Mouse (Mus musculus): ENCODE measurements at regions not wholly inside any gene's neighbourhood (a gene's known extent, or its start where the extent isn't known, plus 50 kb on each side); places are given as distances from the start of the nearest gene placed in this dataset.

DNA sequence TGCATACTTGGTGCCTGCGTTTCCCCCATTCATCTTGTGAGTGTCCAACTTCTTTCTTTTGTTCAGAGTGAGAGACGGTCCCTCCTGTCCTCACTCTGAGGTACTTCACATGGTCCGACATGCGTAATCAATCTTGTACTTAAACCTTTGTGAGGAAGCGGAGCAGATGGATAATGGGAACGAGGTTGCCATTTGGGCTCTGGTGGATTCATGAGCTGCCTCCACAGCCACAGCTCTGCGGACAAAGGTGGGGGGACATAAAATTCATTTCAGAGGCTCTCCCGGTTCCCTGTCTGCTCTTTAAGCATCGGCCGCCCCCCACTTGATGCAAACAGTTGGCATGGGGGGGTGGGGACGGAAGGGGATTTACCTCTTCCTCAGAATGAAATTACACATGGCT is 454.7 kb downstream of the Sox2 start:
- no peak for DNase-seq (ENCODE audit: extremely low spot score in 1 of 2, low spot score in 2 of 2)
- H3K27ac ChIP-seq = no peak overlapping the region
- intact Hi-C loops (cut with DNase I) = loop anchor here (10.0 kb wide), 3 partner anchors 470 to 1150 kb away; no protein-coding TSS in a partner anchor
- no peak overlapping the region for H3K4me3 ChIP-seq
- no peak for TF ChIP-seq CTCF (IDR thresholded peaks at IDR 0.05)

DNA sequence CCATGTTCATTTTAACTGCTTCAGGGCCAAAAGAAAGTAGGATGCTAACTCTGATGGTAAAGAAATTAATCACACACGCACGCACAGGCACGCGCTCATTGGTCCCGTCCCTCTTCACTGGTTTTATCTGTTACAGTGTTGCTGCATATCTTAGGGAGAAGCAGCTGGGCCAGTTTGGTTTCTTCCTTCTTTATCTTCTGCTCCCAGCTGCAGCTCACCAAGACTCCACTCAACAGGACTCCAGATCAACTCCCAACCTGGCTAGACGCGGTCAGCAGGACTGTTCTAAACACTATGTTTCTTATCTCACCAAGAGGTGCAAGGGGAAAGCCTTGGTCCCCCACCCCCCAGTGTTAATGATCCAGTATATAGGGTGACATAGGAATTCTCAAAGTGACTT is 455.9 kb downstream of the Sox2 start:
- DNase-seq (ENCODE audit: extremely low spot score in 1 of 2, low spot score in 2 of 2) = no peak
- H3K4me3 ChIP-seq = no peak overlapping the region
- TF ChIP-seq CTCF (IDR thresholded peaks at IDR 0.05) = no peak
- H3K27ac ChIP-seq = no peak overlapping the region
- intact Hi-C loops (cut with DNase I) = loop anchor here (10.0 kb wide), 3 partner anchors 469 to 1151 kb away; no protein-coding TSS in a partner anchor

DNA sequence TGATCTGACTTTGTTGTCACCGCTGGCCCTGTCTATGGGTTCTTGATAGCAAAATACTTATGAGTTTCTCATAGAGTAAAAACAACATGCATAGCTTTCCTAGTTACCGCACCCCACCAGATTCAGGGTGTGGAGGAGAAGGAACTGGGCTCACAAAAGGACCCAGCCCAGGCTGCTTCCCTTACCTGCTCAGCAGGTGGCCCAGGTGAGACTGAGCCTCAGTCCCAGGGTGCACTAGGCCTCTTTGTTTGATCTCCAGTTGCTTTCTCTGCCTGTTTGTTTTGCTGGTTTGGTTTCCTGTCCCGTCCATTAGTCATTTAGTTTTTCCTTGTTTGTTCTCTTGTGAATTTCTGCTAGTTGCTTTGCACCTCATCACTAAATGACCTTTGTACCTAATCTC is 483.3 kb downstream of the Sox2 start:
- Histone ChIP-seq H3K4me3 (no peak overlapping the region), H3K27ac (no peak overlapping the region)
- intact Hi-C loops (cut with DNase I) = no loop called here
- no peak for DNase-seq (ENCODE audit: extremely low spot score in 1 of 2, low spot score in 2 of 2)
- no peak for TF ChIP-seq CTCF (IDR thresholded peaks at IDR 0.05)

DNA sequence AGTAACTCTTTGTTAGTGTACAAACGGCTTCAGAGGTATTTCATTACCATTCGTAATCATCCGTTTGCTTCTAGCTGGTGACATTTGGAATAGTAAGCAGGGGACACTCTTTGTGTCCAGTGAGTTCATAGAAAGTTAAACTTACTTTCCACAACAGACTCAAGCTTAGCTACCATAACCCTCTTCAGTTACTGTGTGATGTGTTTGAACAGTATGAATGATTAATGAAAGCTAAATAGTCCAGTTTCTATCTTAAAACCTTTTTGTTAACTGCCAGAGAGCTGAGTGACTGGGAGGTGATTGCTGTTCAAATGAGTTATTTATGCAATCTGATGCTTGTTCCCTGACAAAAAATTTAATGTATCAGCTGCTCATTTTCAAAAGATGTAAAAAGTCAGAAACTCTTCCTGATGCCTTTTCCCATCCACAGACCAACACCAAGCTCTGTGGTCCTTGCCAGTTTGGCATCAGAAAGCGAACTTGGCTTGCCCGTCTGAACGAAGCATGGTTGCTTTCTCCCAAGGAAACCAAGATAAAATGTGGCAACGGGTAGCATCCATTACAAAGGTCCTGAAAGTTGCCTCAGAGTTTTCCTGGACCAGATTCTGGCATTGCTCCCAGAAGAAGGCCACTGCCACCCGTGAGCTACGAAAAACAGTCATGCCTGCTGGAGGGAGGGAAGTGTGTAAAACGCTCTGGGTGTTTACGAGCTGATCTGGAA is 491.5 kb downstream of the Sox2 start:
- Histone ChIP-seq H3K4me3 (no peak overlapping the region), H3K27ac (no peak overlapping the region)
- no peak for DNase-seq (ENCODE audit: extremely low spot score in 1 of 2, low spot score in 2 of 2)
- intact Hi-C loops (cut with DNase I) = no loop called here
- TF ChIP-seq CTCF (IDR thresholded peaks at IDR 0.05) = no peak

DNA sequence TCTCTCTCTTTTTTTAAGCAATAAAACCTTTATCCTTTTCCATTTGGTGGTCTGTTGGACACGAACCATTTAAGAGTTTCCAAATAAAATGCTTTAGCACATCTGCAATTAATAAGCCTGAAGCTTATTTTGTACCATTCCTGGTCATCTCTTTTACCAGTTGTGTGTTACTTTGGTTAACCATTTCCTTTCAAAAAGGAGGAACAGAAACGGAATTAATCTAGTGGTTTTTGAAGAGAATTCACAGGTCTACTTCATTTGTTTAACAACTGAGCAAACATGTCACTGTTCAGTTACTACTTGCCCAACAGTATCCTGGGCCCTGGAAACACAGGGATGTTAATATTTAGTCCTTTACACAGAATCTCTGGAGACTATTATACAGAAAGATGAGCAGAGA is 492.5 kb downstream of the Sox2 start:
- H3K27ac ChIP-seq = no peak overlapping the region
- no peak overlapping the region for H3K4me3 ChIP-seq
- TF ChIP-seq CTCF (IDR thresholded peaks at IDR 0.05) = no peak
- no peak for DNase-seq (ENCODE audit: extremely low spot score in 1 of 2, low spot score in 2 of 2)
- intact Hi-C loops (cut with DNase I) = no loop called here

- Histone ChIP-seq H3K27ac (no peak overlapping the region), H3K4me3 (no peak overlapping the region)
- no peak for TF ChIP-seq CTCF (IDR thresholded peaks at IDR 0.05)
- intact Hi-C loops (cut with DNase I) = no loop called here
- no peak for DNase-seq (ENCODE audit: extremely low spot score in 1 of 2, low spot score in 2 of 2)
Measured at GRCm38 (mm10) chr3:35145569-35145968, 495.4 kb downstream of the Sox2 start.

DNA sequence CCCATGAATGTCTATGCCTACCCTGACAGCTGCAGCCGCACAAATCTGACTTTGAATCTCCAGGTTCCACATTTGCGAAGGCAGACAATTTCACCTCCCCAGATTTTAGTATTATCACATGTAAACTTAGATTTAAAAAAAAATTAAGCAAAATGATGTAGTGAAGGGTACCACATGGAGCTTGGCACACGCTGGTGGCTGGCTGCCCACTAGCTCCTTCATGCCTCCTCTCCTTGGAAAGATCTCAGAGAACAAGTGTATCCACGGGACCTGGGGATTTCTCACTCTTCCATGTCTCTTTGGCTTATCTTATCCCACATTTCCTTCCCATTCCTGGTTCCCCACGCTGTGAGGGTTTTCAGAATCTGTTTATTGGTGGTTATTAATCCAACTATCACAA is 496.5 kb downstream of the Sox2 start:
- no peak for TF ChIP-seq CTCF (IDR thresholded peaks at IDR 0.05)

DNA sequence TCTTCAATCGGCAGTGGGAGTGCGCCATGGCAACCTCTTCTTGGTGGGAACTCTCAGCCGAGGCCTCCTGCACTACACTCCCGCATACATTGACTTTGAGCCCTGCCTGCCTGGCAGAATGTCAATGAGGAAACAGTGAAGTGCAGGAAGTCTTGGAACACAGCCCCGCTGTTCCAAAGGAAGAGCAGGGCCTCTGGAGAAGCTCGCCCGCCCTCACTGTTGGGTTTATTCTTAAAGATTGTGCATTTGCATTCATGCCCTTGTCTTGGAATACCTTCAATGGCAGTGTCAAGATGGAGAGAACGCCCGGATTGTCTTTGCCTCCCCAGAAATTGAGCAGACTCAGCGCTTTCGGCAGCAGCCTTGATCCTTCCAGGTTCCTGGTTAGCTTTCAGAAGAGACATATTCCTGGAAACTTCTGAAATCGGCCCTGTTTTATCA is 499.1 kb downstream of the Sox2 start:
- intact Hi-C loops (cut with DNase I) = no loop called here
- peak overlapping the region; percentile 57 for H3K27ac ChIP-seq
- peak; percentile 13 to 46 for DNase-seq (ENCODE audit: extremely low spot score in 1 of 2, low spot score in 2 of 2)
- no peak for TF ChIP-seq CTCF (IDR thresholded peaks at IDR 0.05)
- no peak overlapping the region for H3K4me3 ChIP-seq

More for the DNA sequence above, 496.5 kb downstream of the Sox2 start:
- no peak overlapping the region for H3K27ac ChIP-seq
- intact Hi-C loops (cut with DNase I) = no loop called here
- DNase-seq (ENCODE audit: extremely low spot score in 1 of 2, low spot score in 2 of 2) = no peak
- no peak overlapping the region for H3K4me3 ChIP-seq

DNA sequence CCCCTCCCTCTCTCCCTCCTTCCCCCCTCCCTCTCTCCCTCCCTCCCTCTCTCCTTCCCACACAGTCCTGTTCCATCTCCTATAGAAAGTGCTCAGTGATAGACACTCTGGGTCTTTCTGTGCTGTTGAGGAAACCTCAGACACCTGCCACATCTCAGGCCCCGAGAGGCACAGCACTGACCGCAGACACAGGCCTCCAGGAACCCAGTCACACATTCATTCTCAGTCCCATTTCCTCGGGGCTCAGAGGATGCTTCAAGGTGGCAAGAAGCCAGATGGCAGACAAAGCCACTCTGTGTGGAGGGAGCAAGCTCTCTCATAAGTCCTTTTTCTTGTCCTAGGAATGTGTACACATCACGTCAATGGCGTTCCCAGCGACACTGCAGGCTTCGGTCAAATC is 502.0 kb downstream of the Sox2 start:
- TF ChIP-seq CTCF (IDR thresholded peaks at IDR 0.05) = no peak
- no peak overlapping the region for H3K4me3 ChIP-seq
- intact Hi-C loops (cut with DNase I) = no loop called here
- DNase-seq (ENCODE audit: extremely low spot score in 1 of 2, low spot score in 2 of 2) = no peak
- H3K27ac ChIP-seq = no peak overlapping the region

- no peak overlapping the region for H3K4me3 ChIP-seq
- H3K27ac ChIP-seq = no peak overlapping the region
- DNase-seq (ENCODE audit: extremely low spot score in 1 of 2, low spot score in 2 of 2) = no peak
- TF ChIP-seq CTCF (IDR thresholded peaks at IDR 0.05) = no peak
- intact Hi-C loops (cut with DNase I) = no loop called here
Measured at GRCm38 (mm10) chr3:35154266-35154665, 504.1 kb downstream of the Sox2 start.

GRCm38 (mm10) chr3:35168676-35169075 is 518.5 kb downstream of the Sox2 start:
- Histone ChIP-seq H3K27ac (no peak overlapping the region), H3K4me3 (no peak overlapping the region)
- DNase-seq (ENCODE audit: extremely low spot score in 1 of 2, low spot score in 2 of 2) = no peak
- TF ChIP-seq CTCF (IDR thresholded peaks at IDR 0.05) = no peak
- intact Hi-C loops (cut with DNase I) = no loop called here

DNA sequence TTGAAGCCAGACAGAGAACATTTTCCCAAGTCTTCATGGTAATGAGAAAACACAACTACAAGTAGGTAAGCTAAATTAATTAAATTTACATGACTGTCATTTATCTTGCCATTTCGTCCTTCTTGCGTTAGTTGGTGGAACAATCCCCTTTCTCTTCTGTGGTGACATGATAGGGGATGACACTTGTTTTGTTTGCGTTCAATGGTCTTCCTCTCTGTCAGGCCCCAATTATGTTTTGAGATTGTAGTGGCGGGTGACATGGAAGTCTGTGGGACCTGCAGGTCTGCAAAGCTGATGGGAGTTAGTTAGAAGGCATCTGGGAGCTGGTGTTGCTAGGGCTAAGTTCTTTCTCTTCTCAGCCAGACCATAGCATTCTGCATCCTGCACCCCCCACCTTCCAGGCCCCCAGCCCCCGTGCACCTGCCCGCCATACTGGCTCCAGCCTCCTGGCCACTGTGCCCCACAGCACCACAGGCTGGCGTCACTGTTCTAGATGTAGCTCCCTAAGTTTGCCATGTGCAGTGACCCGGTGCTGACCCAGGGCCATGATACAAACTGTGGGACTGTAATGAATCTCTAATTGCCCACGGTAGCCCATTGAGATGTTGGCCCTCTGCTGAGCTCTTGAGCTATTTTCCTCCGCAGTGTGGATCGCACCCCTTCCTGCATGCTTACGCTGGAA is 528.7 kb downstream of the Sox2 start:
- intact Hi-C loops (cut with DNase I) = no loop called here
- TF ChIP-seq CTCF (IDR thresholded peaks at IDR 0.05) = no peak
- DNase-seq (ENCODE audit: extremely low spot score in 1 of 2, low spot score in 2 of 2) = no peak
- Histone ChIP-seq H3K4me3 (no peak overlapping the region), H3K27ac (no peak overlapping the region)

DNA sequence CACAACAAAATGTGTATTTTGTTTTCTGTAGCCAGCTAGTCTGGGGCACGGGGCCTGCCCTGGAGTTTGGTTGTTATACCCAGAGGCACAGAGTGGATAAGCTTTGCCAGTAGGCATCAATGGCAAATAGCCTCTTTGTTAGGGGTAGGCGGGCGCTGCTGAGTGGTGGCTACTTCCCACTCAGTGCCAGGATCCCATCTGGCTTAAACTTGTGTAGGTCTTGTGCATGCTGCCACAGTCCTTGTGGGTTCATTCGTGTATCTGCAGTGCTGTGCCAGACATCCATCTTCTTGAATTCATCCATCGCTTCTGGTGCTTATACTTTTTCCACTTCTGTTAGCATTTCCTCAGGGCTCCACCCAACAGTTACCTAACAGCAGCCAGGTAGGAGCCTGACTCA is 545.4 kb upstream of the Atp11b start:
- DNase-seq (ENCODE audit: extremely low spot score in 1 of 2, low spot score in 2 of 2) = no peak
- intact Hi-C loops (cut with DNase I) = no loop called here
- TF ChIP-seq CTCF (IDR thresholded peaks at IDR 0.05) = no peak

More for the DNA sequence above, 545.4 kb upstream of the Atp11b start:
- no peak overlapping the region for H3K4me3 ChIP-seq
- no peak overlapping the region for H3K27ac ChIP-seq

All from left cerebral cortex, adult 2 months (tissue).